ENCODE assay signal across 25 mouse cellular contexts in the genomic region with DNA sequence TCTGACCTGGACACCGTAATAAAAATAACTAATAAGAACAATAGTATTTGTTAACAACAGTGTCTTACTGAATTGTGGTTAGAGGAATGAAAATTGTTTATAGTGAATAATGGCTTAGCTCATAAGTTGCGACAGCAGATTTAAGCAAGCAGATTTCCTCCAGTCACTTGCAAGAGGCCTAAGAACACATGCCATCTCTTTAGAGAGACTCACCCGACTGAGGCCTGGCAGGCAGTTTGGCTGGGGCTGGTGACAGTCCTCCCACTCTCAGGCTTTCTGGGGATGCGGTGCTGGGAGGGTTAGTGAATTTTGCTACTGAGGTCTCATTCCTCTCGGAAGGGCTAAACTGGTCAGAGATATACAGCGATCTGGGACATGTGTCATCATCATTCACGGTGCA. TPM values are rescaled to one million over a fixed set of nuclear protein-coding genes. Genes with fewer than 3 reads are reported as not detected.
DNase-seq lines count a peak whose midpoint lies in the region; ATAC-seq and TF ChIP-seq lines count a peak whose summit lies in the region.
"Had no signal": no experiment of that assay in that cellular context is flagged by ENCODE, and none has a peak within 500 bp of the region (broad histone marks: within the 10 kb centered on the region; RNA-seq: fewer than 3 reads in every experiment).

No protein-coding gene starts in this region.

- H3K9me3 ChIP-seq in heart, embryonic 10.5 days, result no peaks in the 10 kb centered on the region
- H3K9me3 ChIP-seq in forebrain, embryonic 15.5 days, result no peaks in the 10 kb centered on the region
- H3K9me3 ChIP-seq: embryonic facial prominence, embryonic 10.5 days; embryonic facial prominence, embryonic 12.5 days; forebrain, embryonic 13.5 days; G1E had no signal

- no peak for TF ChIP-seq POLR2A in heart, adult 2 months (IDR thresholded peaks at IDR 0.05; ENCODE audit: insufficient read depth, low read depth, low read length)

- H3K36me3 ChIP-seq in heart, embryonic 10.5 days, result no peaks in the 10 kb centered on the region
- no peaks in the 10 kb centered on the region for H3K36me3 ChIP-seq in heart, adult 2 months (ENCODE audit: control insufficient read depth, insufficient read depth, low read length)
- no peaks in the 10 kb centered on the region for H3K36me3 ChIP-seq in forebrain, embryonic 15.5 days
- H3K36me3 ChIP-seq: embryonic facial prominence, embryonic 10.5 days; embryonic facial prominence, embryonic 12.5 days; G1E had no signal

- no peak overlapping the region for H3K27ac ChIP-seq in heart, embryonic 10.5 days
- H3K27ac ChIP-seq in heart, adult 2 months, result no peak overlapping the region
- no peak overlapping the region for H3K27ac ChIP-seq in forebrain, embryonic 15.5 days (replicated peaks)
- H3K27ac ChIP-seq: embryonic facial prominence, embryonic 10.5 days; embryonic facial prominence, embryonic 12.5 days; forebrain, embryonic 13.5 days had no signal

- no peak overlapping the region for H3K9ac ChIP-seq in heart, adult 2 months (ENCODE audit: low read depth, low read length)
- no peak overlapping the region for H3K9ac ChIP-seq in forebrain, embryonic 15.5 days (replicated peaks)
- H3K9ac ChIP-seq: embryonic facial prominence, embryonic 12.5 days; forebrain, embryonic 13.5 days had no signal

- no peak overlapping the region for H3K4me2 ChIP-seq in forebrain, embryonic 15.5 days (replicated peaks)
- H3K4me2 ChIP-seq: embryonic facial prominence, embryonic 12.5 days; forebrain, embryonic 13.5 days had no signal

- no peaks in the 10 kb centered on the region for H3K79me2 ChIP-seq in heart, adult 2 months (replicated peaks; ENCODE audit: control insufficient read depth, insufficient read depth, low read length)

- H3K4me1 ChIP-seq in heart, embryonic 10.5 days, result no peaks in the 10 kb centered on the region
- no peaks in the 10 kb centered on the region for H3K4me1 ChIP-seq in heart, adult 2 months (ENCODE audit: control insufficient read depth, insufficient read depth, low read length)
- no peaks in the 10 kb centered on the region for H3K4me1 ChIP-seq in forebrain, embryonic 15.5 days
- H3K4me1 ChIP-seq: embryonic facial prominence, embryonic 12.5 days; forebrain, embryonic 13.5 days had no signal

- DNase-seq in heart, embryonic 10.5 days (ENCODE audit: low spot score), result peak; percentile 65
- DNase-seq in heart, adult 2 months, result no peak
- peak; percentile 62 for DNase-seq in NIH3T3 (ENCODE audit: low read depth)
- no peak for DNase-seq in frontal cortex, adult 2 months (ENCODE audit: extremely low spot score in 1 of 2, low spot score in 1 of 2)
- DNase-seq: adrenal gland, adult 8-10 months; adrenal gland, postnatal 14 days; adrenal gland, postnatal 36 days; B cell, adult 2 months; cerebellum, adult 11-12 months; cerebellum, adult 2 months; cerebellum, adult 9-10 months; cerebellum, postnatal 10 days; cerebellum, postnatal 25 days had no signal

- H3K4me3 ChIP-seq in heart, embryonic 10.5 days, result no peak overlapping the region
- no peak overlapping the region for H3K4me3 ChIP-seq in heart, adult 2 months
- H3K4me3 ChIP-seq in forebrain, embryonic 15.5 days, result no peak overlapping the region
- H3K4me3 ChIP-seq: embryonic facial prominence, embryonic 10.5 days; embryonic facial prominence, embryonic 12.5 days; forebrain, embryonic 13.5 days had no signal

- no peaks in the 10 kb centered on the region for H3K27me3 ChIP-seq in heart, embryonic 10.5 days (ENCODE audit: insufficient read depth, poor library complexity, severe bottlenecking)
- no peaks in the 10 kb centered on the region for H3K27me3 ChIP-seq in heart, adult 2 months (ENCODE audit: control insufficient read depth, insufficient read depth, low read length)
- H3K27me3 ChIP-seq in forebrain, embryonic 15.5 days, result no peaks in the 10 kb centered on the region
- H3K27me3 ChIP-seq: CH12.LX; embryonic facial prominence, embryonic 12.5 days; forebrain, embryonic 13.5 days had no signal

- TF ChIP-seq EP300 in heart, adult 2 months (IDR thresholded peaks at IDR 0.05; ENCODE audit: insufficient read depth, low read depth, low read length), result no peak

- WGBS in heart, embryonic 10.5 days, result 84% methylated on average over 7 of the region's 7 CpGs
- WGBS in heart, adult 2 months, result 87% methylated on average over 7 of the region's 7 CpGs
- WGBS in forebrain, embryonic 15.5 days, result 92% methylated on average over 7 of the region's 7 CpGs

- no peak for ATAC-seq in forebrain, embryonic 15.5 days (replicated peaks)
- ATAC-seq: CD4-positive, CD25-positive, alpha-beta regulatory T cell, adult 4 months; forebrain, embryonic 13.5 days; forebrain, embryonic 16.5 days had no signal

- TF ChIP-seq CTCF in heart, adult 2 months (IDR thresholded peaks at IDR 0.05), result no peak

- intact Hi-C loops in heart, adult 2 months (cut with DNase I), result no loop called here

RNA-seq across cellular contexts. Expression of a gene that starts 10.3 kb away (rescaled TPM):
- polyA plus RNA-seq in heart, embryonic 10.5 days (2016; fragmentation: Nextera tagmentation; extraction: Ambion mirVana), result not detected in 2 replicates
- not detected for total RNA-seq in heart, adult 2 months (2021)
- 0.06 TPM in 1 of 2 replicates, not detected in the other for polyA plus RNA-seq in heart, adult 2 months (2012; rRNA removed)
- polyA plus RNA-seq in forebrain, embryonic 15.5 days (2015; fragmentation: Nextera tagmentation; extraction: Ambion mirVana), result not detected in 2 replicates
- polyA plus RNA-seq in frontal cortex, adult 2 months (2012; rRNA removed), result not detected in 2 replicates
- total RNA-seq: adrenal gland, adult 18-20 months; adrenal gland, adult 8-10 months; adrenal gland, postnatal 14 days; adrenal gland, postnatal 36 days; CH12.LX; G1E had no signal
- polyA plus RNA-seq: CD4-positive, CD25-positive, alpha-beta regulatory T cell, adult 4 months; cerebellum, adult 2 months; cortical plate, adult 2 months; embryonic facial prominence, embryonic 10.5 days; embryonic facial prominence, embryonic 14.5 days; forebrain, embryonic 11.5 days; forebrain, embryonic 13.5 days; forebrain, embryonic 16.5 days; G1E had no signal

RNA-seq across cellular contexts. Expression of a gene that starts 34.2 kb away (rescaled TPM):
- 0.19 TPM in 1 of 2 replicates, not detected in the other for polyA plus RNA-seq in heart, embryonic 10.5 days (2016; fragmentation: Nextera tagmentation; extraction: Ambion mirVana)
- under 1 TPM in 1 of 2 experiments, not detected in 1; 0.73 TPM for total RNA-seq in heart, adult 2 months (2021)
- polyA plus RNA-seq in heart, adult 2 months (2012; rRNA removed), result 0.15 and 1.4 TPM in 2 replicates
- polyA plus RNA-seq in forebrain, embryonic 15.5 days (2015; fragmentation: Nextera tagmentation; extraction: Ambion mirVana), result 0.15 and 1.1 TPM in 2 replicates
- polyA plus RNA-seq in frontal cortex, adult 2 months (2012; rRNA removed), result 0.02 TPM in 1 of 2 replicates, not detected in the other
- total RNA-seq: CH12.LX had no signal
- polyA plus RNA-seq: CD4-positive, CD25-positive, alpha-beta regulatory T cell, adult 4 months; cerebellum, adult 2 months; embryonic facial prominence, embryonic 10.5 days; forebrain, embryonic 13.5 days; G1E had no signal

RNA-seq across cellular contexts. Expression of a gene that starts 38.6 kb away (rescaled TPM):
- 9.0 and 19.0 TPM in 2 replicates for polyA plus RNA-seq in heart, embryonic 10.5 days (2016; fragmentation: Nextera tagmentation; extraction: Ambion mirVana)
- total RNA-seq in heart, adult 2 months (2021), result 1 to 10 TPM; 5.9 to 6.9 TPM
- 2.0 and 3.0 TPM in 2 replicates for polyA plus RNA-seq in heart, adult 2 months (2012; rRNA removed)
- polyA plus RNA-seq in forebrain, embryonic 15.5 days (2015; fragmentation: Nextera tagmentation; extraction: Ambion mirVana), result 8.6 and 8.7 TPM in 2 replicates
- 8.0 and 9.1 TPM in 2 replicates for polyA plus RNA-seq in frontal cortex, adult 2 months (2012; rRNA removed)

RNA-seq across cellular contexts. Expression of a gene that starts 40.1 kb away (rescaled TPM):
- polyA plus RNA-seq in heart, embryonic 10.5 days (2016; fragmentation: Nextera tagmentation; extraction: Ambion mirVana), result 12.7 and 13.7 TPM in 2 replicates
- 1 to 10 TPM; 3.2 to 3.8 TPM for total RNA-seq in heart, adult 2 months (2021)
- polyA plus RNA-seq in heart, adult 2 months (2012; rRNA removed), result 0.47 and 1.3 TPM in 2 replicates
- 7.0 and 7.5 TPM in 2 replicates for polyA plus RNA-seq in forebrain, embryonic 15.5 days (2015; fragmentation: Nextera tagmentation; extraction: Ambion mirVana)
- 9.0 TPM in 2 replicates for polyA plus RNA-seq in frontal cortex, adult 2 months (2012; rRNA removed)

Comparison
In these comparisons a context has a peak if more than half of its experiments do, and no peak if none do; other contexts are left out.
1. DNase-seq: peak in heart, embryonic 10.5 days (single experiment) and NIH3T3 (single experiment); none in heart, adult 2 months (0 of 2) and frontal cortex, adult 2 months (0 of 2).